Mouse (Mus musculus): ENCODE measurements around the gene Pms1.

Pms1 gene

GRCm38 (mm10) chr1:53194536-53194935 is 102.3 kb downstream of the Pms1 start:
- DNase-seq: no peak

DNA sequence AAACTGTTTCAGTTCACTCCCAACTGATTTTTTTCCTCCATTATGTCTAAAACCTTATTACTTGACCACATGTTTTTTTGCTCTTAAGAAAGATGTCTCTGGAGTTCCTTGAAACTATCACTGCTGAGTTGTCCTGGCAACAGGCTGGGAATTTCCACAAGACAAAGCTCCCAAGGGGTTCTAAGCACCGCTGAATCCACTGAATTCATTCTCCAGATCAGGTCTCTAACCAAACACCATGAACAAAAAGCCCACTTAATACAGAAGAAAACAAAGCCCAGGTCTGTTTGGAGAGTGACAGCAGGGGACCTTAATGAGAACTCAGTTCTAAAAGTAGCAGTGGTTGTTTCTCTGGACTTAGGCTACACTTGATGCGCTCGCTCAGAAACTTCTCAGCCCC is 105.6 kb downstream of the Pms1 start:
- no peak for DNase-seq

- no peak for DNase-seq
These were observed 107.2 kb downstream of the Pms1 start for GRCm38 (mm10) chr1:53189620-53190019.

DNA sequence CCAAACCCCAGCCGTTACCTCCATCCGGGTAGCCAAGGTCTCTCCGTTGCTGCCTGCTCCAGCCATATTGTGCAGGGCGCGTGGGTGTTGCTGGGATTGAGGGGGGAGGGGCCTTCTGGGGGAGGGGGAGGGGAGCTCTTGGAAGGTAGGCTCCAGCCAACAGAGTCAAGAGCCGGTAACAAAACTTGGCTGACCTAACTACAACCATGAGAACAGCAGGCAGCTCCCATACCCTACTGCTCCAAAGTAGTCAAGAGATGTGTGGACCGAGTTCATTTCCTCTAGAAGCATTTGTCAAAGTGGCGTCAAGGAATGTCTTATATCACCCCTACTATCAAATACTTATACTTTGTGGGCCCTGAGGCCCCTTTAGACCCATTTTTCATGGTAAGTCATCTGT is 109.3 kb downstream of the Pms1 start, which contains the start of gene 1700019A02Rik:
TSS of gene 1700019A02Rik (minus strand) at position 101 of the 400 bp plus-strand sequence.
- DNase-seq: no peak

DNA sequence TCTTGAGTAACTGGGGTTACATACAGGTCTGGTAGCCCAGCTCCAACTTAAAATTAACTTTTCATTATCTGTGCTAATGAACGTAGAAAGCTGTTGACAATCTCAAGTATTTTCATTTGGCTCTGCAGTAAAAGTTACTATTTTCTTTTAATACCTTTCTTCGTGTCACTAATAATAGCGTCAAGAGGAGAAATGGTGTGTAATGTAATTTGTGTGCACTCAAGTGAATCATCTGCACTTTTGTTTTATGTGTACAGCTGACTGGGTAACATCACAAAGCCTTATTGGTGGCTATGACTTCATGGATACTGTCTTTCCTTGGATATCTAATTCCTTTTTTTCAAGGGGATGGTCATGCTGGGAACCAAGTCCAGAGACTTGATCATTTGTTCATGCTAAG is 110.5 kb downstream of the Pms1 start:
- DNase-seq: no peak

- DNase-seq: no peak
These were observed 139.1 kb downstream of the Pms1 start for GRCm38 (mm10) chr1:53157715-53158114.
